Mouse (Mus musculus): ENCODE results near the gene Map3k5. TPM values are rescaled to one million over a fixed set of nuclear protein-coding genes. Genes with fewer than 3 reads are reported as not detected.

Gene Map3k5
- polyA plus RNA-seq, 1 experiment from 2014 or later = 1.0 TPM

- no peaks in the 10 kb centered on the region; the same call in 1 of the 2 replicates for H3K27me3 ChIP-seq (replicated peaks; ENCODE audit: control insufficient read depth, insufficient read depth, low read length)
- WGBS = 89% methylated on average over 1 of the region's 1 CpGs
- no peak overlapping the region for H3K27ac ChIP-seq (ENCODE audit: low read depth, low read length)
- H3K9ac ChIP-seq (ENCODE audit: low read depth, low read length) = no peak overlapping the region
- no peak overlapping the region for H3K4me2 ChIP-seq (ENCODE audit: low read length)
- ATAC-seq = no peak
- no peaks in the 10 kb centered on the region for H3K9me3 ChIP-seq (ENCODE audit: control insufficient read depth, low read length)
- H3K36me3 ChIP-seq (ENCODE audit: control insufficient read depth, insufficient read depth, low read length) = no peaks in the 10 kb centered on the region
- H3K4me3 ChIP-seq (ENCODE audit: low read length) = no peak overlapping the region
- H3K4me1 ChIP-seq (ENCODE audit: control insufficient read depth, insufficient read depth, low read depth, low read length) = no peaks in the 10 kb centered on the region
Measured at GRCm38 (mm10) chr10:19928205-19928604, 6.1 kb upstream of the Map3k5 start.

- Histone ChIP-seq H3K9me3 (ENCODE audit: control insufficient read depth, low read length) (no peaks in the 10 kb centered on the region), H3K27ac (ENCODE audit: low read depth, low read length) (no peak overlapping the region), H3K27me3 (replicated peaks; ENCODE audit: control insufficient read depth, insufficient read depth, low read length) (peaks cover 1% of the 10 kb centered on the region; the same call in 1 of the 2 replicates), H3K36me3 (ENCODE audit: control insufficient read depth, insufficient read depth, low read length) (no peaks in the 10 kb centered on the region), H3K4me1 (ENCODE audit: control insufficient read depth, insufficient read depth, low read depth, low read length) (peaks cover 7% of the 10 kb centered on the region), H3K4me2 (ENCODE audit: low read length) (peak overlapping the region; percentile 97; the same call in 1 of the 2 replicates), H3K4me3 (ENCODE audit: low read length) (no peak overlapping the region), H3K9ac (ENCODE audit: low read depth, low read length) (no peak overlapping the region)
- 36% methylated on average over 3 of the region's 3 CpGs for WGBS
- ATAC-seq = no peak
Measured at GRCm38 (mm10) chr10:19932986-19933385, 1.3 kb upstream of the Map3k5 start.

- ATAC-seq = peak; percentile 93
- WGBS = under 1% methylated on average over 62 of the region's 97 CpGs
- peaks cover 7% of the 10 kb centered on the region for H3K4me1 ChIP-seq (ENCODE audit: control insufficient read depth, insufficient read depth, low read depth, low read length)
- peak overlapping the region; percentile 71; the same call in 1 of the 2 replicates for H3K27ac ChIP-seq (ENCODE audit: low read depth, low read length)
- H3K9me3 ChIP-seq (ENCODE audit: control insufficient read depth, low read length) = no peaks in the 10 kb centered on the region
- peak overlapping the region; percentile 97 for H3K4me2 ChIP-seq (ENCODE audit: low read length)
- H3K4me3 ChIP-seq (ENCODE audit: low read length) = peak overlapping the region; percentile 87
- H3K27me3 ChIP-seq (replicated peaks; ENCODE audit: control insufficient read depth, insufficient read depth, low read length) = peaks cover 2% of the 10 kb centered on the region; the same call in 1 of the 2 replicates
- H3K9ac ChIP-seq (ENCODE audit: low read depth, low read length) = peak overlapping the region; percentile 82
- no peaks in the 10 kb centered on the region for H3K36me3 ChIP-seq (ENCODE audit: control insufficient read depth, insufficient read depth, low read length)
Measured at GRCm38 (mm10) chr10:19933511-19934383, 525 bp upstream of the Map3k5 start.

- no peak for ATAC-seq
- Histone ChIP-seq H3K27me3 (replicated peaks; ENCODE audit: control insufficient read depth, insufficient read depth, low read length) (peaks cover 2% of the 10 kb centered on the region; the same call in 1 of the 2 replicates), H3K27ac (ENCODE audit: low read depth, low read length) (no peak overlapping the region), H3K9ac (ENCODE audit: low read depth, low read length) (peak overlapping the region; percentile 82), H3K4me2 (ENCODE audit: low read length) (peak overlapping the region; percentile 97), H3K36me3 (ENCODE audit: control insufficient read depth, insufficient read depth, low read length) (no peaks in the 10 kb centered on the region), H3K4me1 (ENCODE audit: control insufficient read depth, insufficient read depth, low read depth, low read length) (peaks cover 7% of the 10 kb centered on the region), H3K9me3 (ENCODE audit: control insufficient read depth, low read length) (no peaks in the 10 kb centered on the region), H3K4me3 (ENCODE audit: low read length) (peak overlapping the region; percentile 87)
- WGBS = 5% methylated on average over 10 of the region's 10 CpGs
Measured at GRCm38 (mm10) chr10:19935295-19935623, 987 bp downstream of the Map3k5 start.

- Histone ChIP-seq H3K9me3 (ENCODE audit: control insufficient read depth, low read length) (no peaks in the 10 kb centered on the region), H3K4me2 (ENCODE audit: low read length) (no peak overlapping the region; the same call in 1 of the 2 replicates), H3K4me1 (ENCODE audit: control insufficient read depth, insufficient read depth, low read depth, low read length) (peaks cover 7% of the 10 kb centered on the region), H3K27me3 (replicated peaks; ENCODE audit: control insufficient read depth, insufficient read depth, low read length) (peaks cover 2% of the 10 kb centered on the region; the same call in 1 of the 2 replicates), H3K36me3 (ENCODE audit: control insufficient read depth, insufficient read depth, low read length) (no peaks in the 10 kb centered on the region), H3K4me3 (ENCODE audit: low read length) (no peak overlapping the region), H3K9ac (ENCODE audit: low read depth, low read length) (no peak overlapping the region), H3K27ac (ENCODE audit: low read depth, low read length) (no peak overlapping the region)
- no peak for ATAC-seq
- 59% methylated on average over 4 of the region's 4 CpGs for WGBS
Measured at GRCm38 (mm10) chr10:19935821-19936367, 1.6 kb downstream of the Map3k5 start.

DNA sequence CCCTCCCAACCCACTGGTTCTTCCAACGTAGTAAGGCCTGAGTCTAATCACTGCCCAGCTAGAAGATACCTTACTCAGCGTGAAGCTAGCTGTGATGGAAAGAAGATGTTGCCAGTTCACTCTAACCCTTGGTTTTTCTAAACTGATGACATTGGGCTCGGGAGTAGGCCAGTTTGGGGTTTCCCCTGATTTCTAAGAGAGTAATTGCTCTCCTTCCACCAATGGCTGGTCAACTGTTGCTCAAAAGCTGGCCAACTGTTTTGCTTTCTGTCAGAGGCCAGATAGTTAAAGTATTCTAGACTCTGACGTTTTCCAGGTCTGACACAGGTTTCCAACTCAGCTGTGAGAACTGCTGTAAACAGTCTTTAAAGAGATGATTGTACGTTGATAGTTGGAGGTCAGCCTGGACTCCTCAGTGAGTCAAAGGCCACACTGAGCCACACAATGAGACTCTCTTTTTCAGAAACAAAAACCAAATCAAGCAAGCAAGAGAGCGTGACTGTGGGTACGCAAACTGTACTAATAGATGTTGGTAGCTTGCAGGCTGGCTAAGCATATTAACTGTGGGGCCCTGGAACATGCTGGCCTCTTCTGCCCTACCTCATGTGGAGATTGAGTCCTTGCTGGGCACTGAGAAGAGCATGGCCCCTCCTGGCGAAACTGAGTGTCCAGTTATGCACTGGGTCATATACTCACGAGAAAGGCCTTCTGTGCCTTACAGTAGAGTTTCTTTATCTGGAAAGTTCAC is 2.9 kb downstream of the Map3k5 start:
- peaks cover 7% of the 10 kb centered on the region for H3K4me1 ChIP-seq (ENCODE audit: control insufficient read depth, insufficient read depth, low read depth, low read length)
- H3K9me3 ChIP-seq (ENCODE audit: control insufficient read depth, low read length) = no peaks in the 10 kb centered on the region
- no peaks in the 10 kb centered on the region for H3K36me3 ChIP-seq (ENCODE audit: control insufficient read depth, insufficient read depth, low read length)
- H3K9ac ChIP-seq (ENCODE audit: low read depth, low read length) = no peak overlapping the region
- 64% methylated on average over 9 of the region's 9 CpGs for WGBS
- no peak overlapping the region for H3K27ac ChIP-seq (ENCODE audit: low read depth, low read length)
- H3K4me3 ChIP-seq (ENCODE audit: low read length) = no peak overlapping the region
- H3K27me3 ChIP-seq (replicated peaks; ENCODE audit: control insufficient read depth, insufficient read depth, low read length) = 0 out of 2 replicates have a peak, but pooled peaks cover 2% of the 10 kb centered on the region
- no peak overlapping the region for H3K4me2 ChIP-seq (ENCODE audit: low read length)
- ATAC-seq = no peak

GRCm38 (mm10) chr10:19938738-19939137 is 4.5 kb downstream of the Map3k5 start:
- Histone ChIP-seq H3K4me3 (ENCODE audit: low read length) (no peak overlapping the region), H3K9me3 (ENCODE audit: control insufficient read depth, low read length) (no peaks in the 10 kb centered on the region), H3K4me2 (ENCODE audit: low read length) (no peak overlapping the region), H3K27ac (ENCODE audit: low read depth, low read length) (no peak overlapping the region), H3K9ac (ENCODE audit: low read depth, low read length) (no peak overlapping the region), H3K27me3 (replicated peaks; ENCODE audit: control insufficient read depth, insufficient read depth, low read length) (0 out of 2 replicates have a peak, but pooled peaks cover 2% of the 10 kb centered on the region), H3K4me1 (ENCODE audit: control insufficient read depth, insufficient read depth, low read depth, low read length) (peaks cover 4% of the 10 kb centered on the region; the same call in 1 of the 2 replicates), H3K36me3 (ENCODE audit: control insufficient read depth, insufficient read depth, low read length) (no peaks in the 10 kb centered on the region)
- ATAC-seq = no peak
- WGBS = 81% methylated on average over 6 of the region's 6 CpGs

DNA sequence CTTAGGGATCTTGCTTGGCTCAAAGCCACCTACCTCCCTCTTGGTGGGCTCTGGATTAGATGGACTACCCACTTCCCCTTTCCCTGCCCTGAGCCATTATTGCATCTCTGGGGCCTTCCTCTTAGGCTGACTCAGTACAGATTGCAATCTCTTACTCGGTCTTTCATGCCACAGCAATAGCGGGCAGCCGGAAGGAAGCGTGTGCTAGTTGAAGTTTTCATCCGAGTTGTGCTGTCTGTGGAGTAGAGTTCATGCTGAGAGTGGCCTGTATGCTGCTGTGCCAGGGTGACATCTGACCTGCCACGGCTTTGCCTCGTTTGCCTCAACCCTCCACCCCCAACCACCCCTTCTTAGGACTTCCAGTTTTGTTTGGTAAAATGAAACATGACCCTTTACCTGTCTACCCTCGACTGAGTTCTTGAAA is 5.0 kb downstream of the Map3k5 start:
- no peak overlapping the region for H3K9ac ChIP-seq (ENCODE audit: low read depth, low read length)
- H3K4me3 ChIP-seq (ENCODE audit: low read length) = no peak overlapping the region
- H3K9me3 ChIP-seq (ENCODE audit: control insufficient read depth, low read length) = no peaks in the 10 kb centered on the region
- ATAC-seq = no peak
- peaks cover 4% of the 10 kb centered on the region; the same call in 1 of the 2 replicates for H3K4me1 ChIP-seq (ENCODE audit: control insufficient read depth, insufficient read depth, low read depth, low read length)
- H3K36me3 ChIP-seq (ENCODE audit: control insufficient read depth, insufficient read depth, low read length) = no peaks in the 10 kb centered on the region
- no peak overlapping the region for H3K27ac ChIP-seq (ENCODE audit: low read depth, low read length)
- WGBS = 54% methylated on average over 8 of the region's 8 CpGs
- no peak overlapping the region for H3K4me2 ChIP-seq (ENCODE audit: low read length)
- 0 out of 2 replicates have a peak, but pooled peaks cover 2% of the 10 kb centered on the region for H3K27me3 ChIP-seq (replicated peaks; ENCODE audit: control insufficient read depth, insufficient read depth, low read length)

Data from hindbrain, embryonic 16.5 days (tissue).